Mouse (Mus musculus): ENCODE measurements around the gene Plppr2. TPM values are rescaled to one million over a fixed set of nuclear protein-coding genes. Genes with fewer than 3 reads are reported as not detected.

Gene Plppr2
- polyA plus RNA-seq, 1 experiment from 2014 or later: 16.2 TPM

DNA sequence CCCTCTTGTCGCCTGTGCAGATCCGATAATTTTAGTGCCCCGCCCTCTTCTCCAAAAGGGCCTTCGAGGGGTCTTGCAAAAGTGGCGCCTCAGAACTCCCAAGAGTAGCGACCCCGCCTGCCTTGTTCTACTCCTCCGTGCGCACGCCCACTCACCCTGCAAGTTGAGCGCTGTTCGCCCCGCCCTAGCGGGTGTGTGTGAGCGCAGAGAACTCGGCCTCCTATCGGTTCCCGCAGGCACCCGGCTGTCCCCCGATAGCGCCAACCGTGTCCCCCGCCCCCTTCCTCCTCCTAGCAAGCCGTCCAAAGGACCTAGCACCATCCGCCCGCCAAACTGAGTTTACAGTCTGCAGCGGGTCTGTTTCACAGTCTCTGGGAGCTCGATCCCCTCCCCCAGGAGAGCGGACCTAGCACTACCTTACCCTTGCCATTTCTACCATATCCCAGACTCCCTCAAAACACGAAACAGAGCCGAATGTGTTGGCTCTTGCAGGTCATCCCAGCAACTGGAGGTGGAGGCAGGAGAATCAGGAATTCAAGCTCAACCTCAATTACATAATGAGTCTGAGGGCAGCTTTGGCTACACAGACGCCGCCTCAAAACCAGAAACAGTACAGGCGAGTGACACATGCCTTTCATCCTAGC is 25.7 kb downstream of the Plppr2 start:
- no peaks in the 10 kb centered on the region for H3K36me3 ChIP-seq
- ATAC-seq (ENCODE audit: insufficient number of reproducible peaks, insufficient read depth, low FRiP score, low TSS enrichment): peak; percentile 62
- no peaks in the 10 kb centered on the region for H3K9me3 ChIP-seq
- 2% methylated on average over 34 of the region's 34 CpGs for WGBS
- H3K4me3 ChIP-seq: peak overlapping the region; percentile 47
- H3K27ac ChIP-seq: no peak overlapping the region
- H3K9ac ChIP-seq: peak overlapping the region; percentile 46
- H3K4me2 ChIP-seq (replicated peaks): peak overlapping the region; percentile 81
- H3K27me3 ChIP-seq: peaks cover 51% of the 10 kb centered on the region
- peaks cover 17% of the 10 kb centered on the region for H3K4me1 ChIP-seq

DNA sequence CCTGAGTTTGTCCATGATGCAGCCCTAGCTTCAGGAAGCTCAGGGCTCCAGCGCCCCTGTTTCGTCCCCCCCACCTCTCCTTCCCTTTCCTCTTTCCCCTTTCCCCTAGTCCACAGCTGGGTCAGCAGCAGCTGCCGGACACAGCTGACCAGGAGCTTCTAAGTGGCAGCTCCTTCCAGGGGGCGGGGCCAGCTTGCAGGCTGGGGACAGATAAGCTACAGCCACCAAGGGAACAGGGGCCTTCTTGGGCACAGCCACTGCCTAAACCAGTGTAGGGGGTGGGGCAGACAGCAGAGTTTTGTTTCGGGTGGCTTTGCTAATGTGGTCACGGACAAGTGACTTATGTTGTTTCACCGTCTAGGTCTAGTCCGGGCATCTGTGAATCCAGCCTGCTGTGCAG is 26.6 kb downstream of the Plppr2 start, which contains the start of gene Epor:
Gene Epor, minus strand, starts transcription at position 90 of the 400 bp plus-strand sequence.
- WGBS: 20% methylated on average over 8 of the region's 8 CpGs
- peak within 1 kb of the TSS; percentile 46 for H3K9ac ChIP-seq
- H3K27me3 ChIP-seq: peaks cover 51% of the 10 kb centered on the region
- H3K27ac ChIP-seq: no peak within 1 kb of the TSS
- H3K4me3 ChIP-seq: peak within 1 kb of the TSS; percentile 47
- no peaks in the 10 kb centered on the region for H3K36me3 ChIP-seq
- peaks cover 17% of the 10 kb centered on the region for H3K4me1 ChIP-seq
- no peaks in the 10 kb centered on the region for H3K9me3 ChIP-seq
- ATAC-seq (ENCODE audit: insufficient number of reproducible peaks, insufficient read depth, low FRiP score, low TSS enrichment): no peak
- peak within 1 kb of the TSS; percentile 81 for H3K4me2 ChIP-seq (replicated peaks)

DNA sequence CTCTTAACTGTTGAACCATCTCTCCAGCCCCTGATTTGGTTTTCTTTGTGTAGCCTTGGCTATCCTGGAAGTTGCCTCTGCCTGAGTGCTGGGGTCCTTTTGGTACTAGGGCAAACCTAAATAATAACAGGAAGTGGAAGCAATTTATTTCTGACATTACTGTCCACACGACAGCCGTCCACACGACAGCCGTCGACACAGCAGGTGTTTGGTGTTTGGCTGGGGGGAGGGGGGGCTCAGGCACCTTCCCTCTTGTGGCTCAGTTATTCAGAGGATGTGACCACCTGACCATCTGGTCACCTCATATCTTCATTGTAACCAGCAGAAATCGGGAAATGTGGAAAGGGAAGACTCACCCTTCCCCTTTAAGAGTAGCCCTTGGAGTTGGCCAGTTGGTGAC is 32.0 kb downstream of the Plppr2 start:
- Histone ChIP-seq H3K36me3 (no peaks in the 10 kb centered on the region), H3K27me3 (no peaks in the 10 kb centered on the region), H3K27ac (no peak overlapping the region), H3K4me2 (replicated peaks) (no peak overlapping the region), H3K9me3 (no peaks in the 10 kb centered on the region), H3K9ac (no peak overlapping the region), H3K4me3 (no peak overlapping the region), H3K4me1 (no peaks in the 10 kb centered on the region)
- 60% methylated on average over 6 of the region's 6 CpGs for WGBS
- no peak for ATAC-seq (ENCODE audit: insufficient number of reproducible peaks, insufficient read depth, low FRiP score, low TSS enrichment)

DNA sequence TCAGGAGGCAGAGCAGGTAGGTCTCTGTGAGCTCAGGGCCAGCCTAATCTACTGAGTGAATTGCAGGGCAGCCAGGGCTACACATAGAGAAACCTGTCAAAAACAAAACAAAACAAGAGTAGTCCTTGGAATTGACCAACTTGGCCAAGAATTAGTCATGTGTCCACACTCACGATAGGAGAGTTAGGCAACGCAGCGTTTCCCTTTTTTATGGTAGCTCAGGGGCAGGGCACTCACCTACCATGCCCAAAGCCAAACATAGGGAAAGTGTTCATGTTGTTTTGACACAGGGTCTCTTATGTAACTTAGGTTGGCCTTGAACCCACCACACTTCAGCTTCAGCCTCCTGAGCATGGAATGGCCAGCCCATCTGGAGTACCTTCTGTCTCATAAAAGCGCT is 32.5 kb downstream of the Plppr2 start:
- Histone ChIP-seq H3K27ac (no peak overlapping the region), H3K9me3 (no peaks in the 10 kb centered on the region), H3K4me2 (replicated peaks) (no peak overlapping the region), H3K27me3 (no peaks in the 10 kb centered on the region), H3K9ac (no peak overlapping the region), H3K36me3 (no peaks in the 10 kb centered on the region), H3K4me1 (no peaks in the 10 kb centered on the region), H3K4me3 (no peak overlapping the region)
- ATAC-seq (ENCODE audit: insufficient number of reproducible peaks, insufficient read depth, low FRiP score, low TSS enrichment): no peak
- 89% methylated on average over 4 of the region's 4 CpGs for WGBS

DNA sequence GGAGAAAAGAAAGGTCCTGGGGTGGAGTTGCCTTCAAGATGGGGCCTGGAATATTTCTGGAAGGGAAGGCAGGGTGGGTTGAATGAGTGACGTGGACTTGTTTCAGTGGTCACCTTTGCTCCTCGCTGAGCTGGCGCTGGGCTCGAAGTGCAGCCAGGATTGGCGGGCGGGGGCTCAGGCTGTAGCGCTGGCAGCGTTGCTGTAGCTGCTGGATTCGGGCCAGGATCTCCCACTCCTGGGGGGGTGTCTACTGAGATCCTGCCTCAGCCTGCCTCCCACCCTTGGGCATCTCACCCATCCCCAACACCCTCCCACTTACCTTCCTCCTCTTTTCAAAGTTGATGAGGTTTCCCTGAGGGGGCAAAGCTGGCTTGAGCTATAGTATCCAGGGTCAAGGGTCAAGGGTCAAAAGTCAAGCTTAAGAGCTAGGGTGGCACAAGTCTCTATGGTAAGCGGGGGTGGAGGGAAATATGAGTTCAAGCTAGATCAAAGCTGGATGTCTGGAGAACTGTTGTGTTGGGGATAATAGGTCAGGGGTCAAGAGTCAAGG is 39.9 kb downstream of the Plppr2 start:
- Histone ChIP-seq H3K4me2 (replicated peaks) (no peak overlapping the region), H3K9ac (no peak overlapping the region), H3K4me1 (no peaks in the 10 kb centered on the region), H3K9me3 (no peaks in the 10 kb centered on the region), H3K27me3 (no peaks in the 10 kb centered on the region), H3K27ac (no peak overlapping the region), H3K4me3 (no peak overlapping the region), H3K36me3 (no peaks in the 10 kb centered on the region)
- WGBS: 87% methylated on average over 10 of the region's 10 CpGs
- no peak for ATAC-seq (ENCODE audit: insufficient number of reproducible peaks, insufficient read depth, low FRiP score, low TSS enrichment)

DNA sequence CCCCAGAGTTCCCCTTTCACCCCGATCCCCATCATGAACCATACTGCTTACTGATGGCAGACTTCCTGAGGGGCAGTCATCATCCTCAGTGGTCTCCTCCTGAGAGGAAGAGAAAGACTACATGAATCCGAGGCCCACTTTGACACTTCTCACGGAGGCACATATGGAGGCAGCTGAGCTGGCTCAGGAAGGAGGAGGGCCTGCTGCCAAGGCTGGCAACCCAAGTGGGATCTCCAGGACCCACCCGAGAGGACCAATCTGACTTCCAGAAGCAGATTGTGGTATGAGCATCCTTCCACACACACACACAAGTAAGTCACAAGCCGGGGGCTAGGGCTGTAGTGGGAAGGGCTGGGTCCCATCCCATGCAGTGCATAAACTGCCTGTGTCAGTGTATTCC is 40.5 kb downstream of the Plppr2 start:
- 82% methylated on average over 5 of the region's 5 CpGs for WGBS
- Histone ChIP-seq H3K9me3 (no peaks in the 10 kb centered on the region), H3K9ac (no peak overlapping the region)

DNA sequence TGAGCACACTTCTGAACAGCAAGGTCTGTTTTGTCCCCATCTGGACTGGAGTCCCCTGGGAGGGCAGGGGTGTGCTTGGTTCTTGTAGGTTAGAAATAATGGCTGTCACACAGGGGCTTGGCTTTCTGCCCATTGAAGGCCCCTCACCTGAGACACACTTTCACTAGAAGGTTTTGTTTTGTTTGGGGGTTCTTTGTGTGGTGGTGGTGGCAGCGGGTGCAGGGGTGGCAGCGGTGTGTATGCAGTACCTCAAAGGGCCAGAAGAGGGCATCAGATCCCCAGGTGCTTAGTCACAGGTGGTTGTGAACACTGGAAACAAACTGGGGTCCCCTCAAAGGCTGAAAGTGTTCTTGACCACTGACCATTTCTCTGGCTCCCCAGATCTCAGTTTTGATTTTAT is 41.1 kb downstream of the Plppr2 start:
- no peak overlapping the region for H3K9ac ChIP-seq
- no peaks in the 10 kb centered on the region for H3K36me3 ChIP-seq
- no peaks in the 10 kb centered on the region for H3K9me3 ChIP-seq
- H3K4me1 ChIP-seq: no peaks in the 10 kb centered on the region
- no peak overlapping the region for H3K27ac ChIP-seq
- H3K4me3 ChIP-seq: no peak overlapping the region
- ATAC-seq (ENCODE audit: insufficient number of reproducible peaks, insufficient read depth, low FRiP score, low TSS enrichment): no peak
- H3K27me3 ChIP-seq: no peaks in the 10 kb centered on the region
- WGBS: 29% methylated on average over 2 of the region's 2 CpGs
- H3K4me2 ChIP-seq (replicated peaks): no peak overlapping the region

More for the DNA sequence above, 40.5 kb downstream of the Plppr2 start:
- Histone ChIP-seq H3K36me3 (no peaks in the 10 kb centered on the region), H3K27ac (no peak overlapping the region), H3K4me3 (no peak overlapping the region), H3K4me2 (replicated peaks) (no peak overlapping the region), H3K4me1 (no peaks in the 10 kb centered on the region), H3K27me3 (no peaks in the 10 kb centered on the region)
- no peak for ATAC-seq (ENCODE audit: insufficient number of reproducible peaks, insufficient read depth, low FRiP score, low TSS enrichment)

DNA sequence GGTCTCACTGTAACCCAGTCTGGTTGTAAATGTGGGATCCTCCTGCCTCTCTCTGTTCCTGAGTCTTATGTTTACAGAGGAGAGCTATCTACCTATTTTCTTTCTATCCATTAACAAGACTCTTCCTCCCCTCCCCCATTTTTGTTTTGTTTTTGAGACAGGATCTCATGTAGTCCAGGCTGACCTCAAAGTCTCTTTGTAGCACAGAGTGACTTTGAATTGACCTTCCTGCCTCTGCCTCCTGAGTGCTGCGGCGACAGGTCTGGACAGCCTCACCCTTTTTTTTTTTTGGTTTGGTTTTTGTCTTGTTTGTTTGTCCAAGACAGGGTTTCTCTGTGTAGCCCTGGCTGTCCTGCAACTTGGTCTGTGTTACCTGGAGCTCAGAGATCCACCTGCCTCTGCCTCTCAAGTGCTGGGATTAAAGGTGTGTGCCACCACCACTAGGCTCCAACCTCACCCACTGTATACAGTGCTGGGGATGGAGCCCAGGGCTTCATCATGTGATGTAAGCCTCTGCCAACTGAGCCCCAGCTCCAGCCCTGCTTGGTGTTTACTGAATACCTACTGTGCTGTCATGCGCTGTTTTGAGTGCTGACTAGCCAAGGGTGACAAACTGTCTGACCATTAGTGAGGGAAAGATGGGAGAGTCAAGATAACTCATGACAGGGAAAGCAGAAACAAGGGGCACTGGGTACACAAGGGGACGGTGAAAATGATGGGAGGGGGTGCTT is 41.7 kb downstream of the Plppr2 start:
- H3K4me3 ChIP-seq: no peak overlapping the region
- H3K36me3 ChIP-seq: no peaks in the 10 kb centered on the region
- 94% methylated on average over 4 of the region's 4 CpGs for WGBS
- H3K4me2 ChIP-seq (replicated peaks): no peak overlapping the region
- no peaks in the 10 kb centered on the region for H3K9me3 ChIP-seq
- H3K4me1 ChIP-seq: no peaks in the 10 kb centered on the region
- no peaks in the 10 kb centered on the region for H3K27me3 ChIP-seq
- H3K9ac ChIP-seq: no peak overlapping the region
- no peak overlapping the region for H3K27ac ChIP-seq
- ATAC-seq (ENCODE audit: insufficient number of reproducible peaks, insufficient read depth, low FRiP score, low TSS enrichment): no peak

DNA sequence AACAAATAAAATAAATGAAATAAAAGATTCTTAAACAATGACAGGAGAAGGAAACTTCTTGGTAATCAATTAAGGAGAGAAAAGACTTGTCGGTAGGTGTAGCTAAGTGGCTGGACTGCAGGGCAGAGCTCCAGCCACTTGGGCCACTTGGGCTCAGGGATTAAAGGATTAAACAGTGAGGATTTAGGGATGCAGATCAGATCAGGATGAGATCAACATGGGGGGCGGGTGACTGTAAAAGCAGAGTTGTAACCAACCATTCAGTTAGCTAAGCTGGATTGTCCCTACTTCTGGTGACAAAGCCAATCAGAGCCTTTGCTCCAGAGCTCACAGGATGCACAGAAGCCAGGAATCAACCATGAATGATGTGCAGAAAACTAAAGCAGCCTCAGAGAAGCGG is 47.1 kb downstream of the Plppr2 start:
- no peak overlapping the region for H3K4me3 ChIP-seq
- ATAC-seq (ENCODE audit: insufficient number of reproducible peaks, insufficient read depth, low FRiP score, low TSS enrichment): no peak
- no peak overlapping the region for H3K4me2 ChIP-seq (replicated peaks)
- 18% methylated on average over 3 of the region's 3 CpGs for WGBS
- no peaks in the 10 kb centered on the region for H3K36me3 ChIP-seq
- H3K9me3 ChIP-seq: no peaks in the 10 kb centered on the region
- H3K27me3 ChIP-seq: peaks cover 46% of the 10 kb centered on the region
- H3K9ac ChIP-seq: no peak overlapping the region
- no peak overlapping the region for H3K27ac ChIP-seq
- peaks cover 9% of the 10 kb centered on the region for H3K4me1 ChIP-seq

DNA sequence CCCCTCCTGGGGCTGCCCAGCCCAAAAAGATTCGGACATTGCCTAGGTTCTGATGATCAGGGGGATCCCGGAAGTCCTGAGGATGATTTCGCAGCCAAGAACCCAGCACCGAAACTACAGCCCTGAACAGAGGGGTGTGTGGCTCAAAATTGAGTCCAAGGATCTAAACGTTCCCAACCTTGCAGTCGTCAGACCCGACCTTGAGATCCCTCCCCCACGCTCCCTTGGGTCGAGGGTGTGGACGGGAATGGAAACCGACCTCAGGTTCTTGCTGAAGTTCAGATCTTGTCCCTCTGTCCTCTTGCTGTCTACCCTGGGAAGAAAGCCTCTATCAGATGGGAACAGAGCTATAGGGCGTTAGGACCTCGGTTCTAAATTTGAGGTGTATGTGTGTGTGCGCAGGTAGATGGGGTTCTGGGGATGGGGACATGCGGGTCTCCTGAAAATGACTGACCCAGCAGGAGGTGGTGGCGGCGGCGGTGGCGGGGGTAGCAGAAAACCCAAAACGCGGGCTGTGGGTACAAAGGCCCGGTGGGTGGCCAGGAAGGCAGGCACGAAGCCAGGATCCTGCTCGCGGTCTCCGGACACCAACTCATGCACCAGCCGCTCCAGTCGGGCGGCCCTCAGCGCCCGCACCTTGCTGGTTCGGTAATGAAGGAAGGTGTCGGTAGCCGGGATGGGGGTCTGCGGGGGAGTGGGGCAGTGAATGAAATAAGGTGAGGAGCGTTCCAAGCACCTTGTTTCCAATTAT is 50.9 kb downstream of the Plppr2 start:
- Histone ChIP-seq H3K9me3 (no peaks in the 10 kb centered on the region), H3K27me3 (peaks cover 84% of the 10 kb centered on the region), H3K4me1 (peaks cover 19% of the 10 kb centered on the region), H3K27ac (no peak overlapping the region), H3K9ac (no peak overlapping the region), H3K36me3 (no peaks in the 10 kb centered on the region), H3K4me2 (replicated peaks) (peak overlapping the region; percentile 64), H3K4me3 (peak overlapping the region; percentile 32; the same call in 1 of the 2 replicates)
- no peak for ATAC-seq (ENCODE audit: insufficient number of reproducible peaks, insufficient read depth, low FRiP score, low TSS enrichment)
- WGBS: 8% methylated on average over 36 of the region's 36 CpGs

DNA sequence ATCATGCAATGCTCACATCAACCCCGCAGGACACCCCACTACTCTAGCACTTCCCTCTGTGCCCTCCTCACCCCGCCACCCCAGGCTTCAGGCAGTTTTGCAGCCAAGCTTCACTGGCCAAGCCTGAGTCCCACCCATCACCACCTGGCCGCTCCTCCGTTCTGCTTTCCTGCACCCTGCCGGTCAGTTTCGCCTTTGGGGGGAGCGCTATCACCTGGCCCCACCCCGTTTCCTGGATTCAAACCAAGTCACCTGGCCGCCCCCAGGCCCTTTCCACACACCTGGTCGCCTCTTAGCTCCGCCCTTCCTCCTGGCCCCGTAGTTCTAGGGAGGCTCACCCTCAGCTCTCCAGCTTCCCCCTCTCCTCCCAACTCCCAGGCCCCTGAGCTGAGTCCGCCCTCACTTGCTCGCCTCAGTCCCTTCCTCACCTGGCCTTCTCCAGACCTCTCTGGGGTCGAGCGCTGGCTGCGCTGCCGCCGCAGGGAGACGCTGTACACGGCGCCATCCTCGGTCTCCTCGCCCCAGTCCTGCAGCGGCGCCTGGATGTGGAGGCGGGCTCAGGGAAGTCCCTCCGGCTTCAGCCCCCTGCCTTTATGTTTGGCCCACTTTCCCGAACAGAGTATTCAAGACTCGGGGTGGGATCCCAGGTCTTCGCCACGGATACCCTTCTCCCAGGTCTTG is 51.7 kb downstream of the Plppr2 start:
- Histone ChIP-seq H3K9ac (peak overlapping the region; percentile 36), H3K4me3 (peak overlapping the region; percentile 32), H3K27me3 (peaks cover 91% of the 10 kb centered on the region), H3K9me3 (no peaks in the 10 kb centered on the region), H3K4me2 (replicated peaks) (peak overlapping the region; percentile 64), H3K27ac (no peak overlapping the region), H3K4me1 (peaks cover 19% of the 10 kb centered on the region), H3K36me3 (no peaks in the 10 kb centered on the region)
- no peak for ATAC-seq (ENCODE audit: insufficient number of reproducible peaks, insufficient read depth, low FRiP score, low TSS enrichment)
- 2% methylated on average over 32 of the region's 32 CpGs for WGBS
